Mouse (Mus musculus): ENCODE results near the gene Olfr1378. TPM values are rescaled to one million over a fixed set of nuclear protein-coding genes. Genes with fewer than 3 reads are reported as not detected.

Gene Olfr1378
- polyA plus RNA-seq, 1 experiment, result not detected

- Histone ChIP-seq H3K27ac (replicated peaks; ENCODE audit: low read depth, low read length) (no peak overlapping the region), H3K4me3 (ENCODE audit: insufficient read depth, low read depth, low read length) (no peak overlapping the region), H3K4me1 (ENCODE audit: control insufficient read depth, insufficient read depth, insufficient read length, low read length) (no peaks in the 10 kb centered on the region)
Observed at GRCm38 (mm10) chr11:51011821-51012220, 45.5 kb downstream of the Olfr1378 start.

GRCm38 (mm10) chr11:51013936-51014335 lies 47.6 kb downstream of the Olfr1378 start, which contains the start of gene Olfr54:
Gene Olfr54, plus strand, starts transcription at chr11:51014236.
- Histone ChIP-seq H3K4me3 (ENCODE audit: insufficient read depth, low read depth, low read length) (no peak within 1 kb of the TSS), H3K4me1 (ENCODE audit: control insufficient read depth, insufficient read depth, insufficient read length, low read length) (no peaks in the 10 kb centered on the region), H3K27ac (replicated peaks; ENCODE audit: low read depth, low read length) (no peak within 1 kb of the TSS)

DNA sequence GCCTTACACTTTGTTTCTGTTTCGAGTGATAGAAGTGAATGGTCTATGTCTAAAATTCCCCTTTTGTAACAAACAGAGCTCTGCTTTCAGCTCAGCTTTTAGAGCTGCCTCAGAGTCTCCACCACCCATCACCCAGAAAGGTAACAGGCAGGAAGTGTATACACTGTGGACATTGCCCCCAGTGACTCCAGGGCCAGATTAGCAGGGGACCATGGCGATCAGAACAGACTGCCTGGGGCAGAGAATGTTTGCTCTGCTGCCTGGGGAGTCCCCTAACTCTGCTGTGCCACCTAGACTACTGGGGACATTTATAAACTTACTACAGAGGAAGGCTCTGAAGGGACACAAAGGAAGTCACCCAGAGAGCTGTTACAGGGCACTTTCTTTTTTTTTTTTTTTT lies 50.0 kb downstream of the Olfr1378 start:
- Histone ChIP-seq H3K4me1 (ENCODE audit: control insufficient read depth, insufficient read depth, insufficient read length, low read length) (no peaks in the 10 kb centered on the region), H3K4me3 (ENCODE audit: insufficient read depth, low read depth, low read length) (no peak overlapping the region), H3K27ac (replicated peaks; ENCODE audit: low read depth, low read length) (no peak overlapping the region)

Other genes starting within 250 kb of the Olfr1378 start
- gene Zfp354c, start 138.8 kb upstream of the Olfr1378 start, polyA plus RNA-seq (2012; ENCODE audit: insufficient read depth, insufficient read length, missing spikeins), result 1.3 and 1.8 TPM in 2 replicates
- 0.71 and 1.1 TPM in 2 replicates for gene Zfp879, start 125.0 kb upstream of the Olfr1378 start, polyA plus RNA-seq (2012; ENCODE audit: insufficient read depth, insufficient read length, missing spikeins)
- gene Grm6, start 115.8 kb upstream of the Olfr1378 start, polyA plus RNA-seq (2012; ENCODE audit: insufficient read depth, insufficient read length, missing spikeins), result not detected in 2 replicates
- gene Zfp454, start 78.9 kb upstream of the Olfr1378 start, polyA plus RNA-seq (2012; ENCODE audit: insufficient read depth, insufficient read length, missing spikeins), result 0.75 and 1.6 TPM in 2 replicates
- 8.5 and 9.8 TPM in 2 replicates for gene Zfp2, start 50.4 kb upstream of the Olfr1378 start, polyA plus RNA-seq (2012; ENCODE audit: insufficient read depth, insufficient read length, missing spikeins)
- gene Zfp354b, start 34.9 kb upstream of the Olfr1378 start, polyA plus RNA-seq (2012; ENCODE audit: insufficient read depth, insufficient read length, missing spikeins), result 2.2 and 3.2 TPM in 2 replicates
- not detected in 2 replicates for gene 4933414I15Rik, start 22.8 kb upstream of the Olfr1378 start, polyA plus RNA-seq (2012; ENCODE audit: insufficient read depth, insufficient read length, missing spikeins)
- gene Prop1, start 12.8 kb upstream of the Olfr1378 start, polyA plus RNA-seq (2012; ENCODE audit: insufficient read depth, insufficient read length, missing spikeins), result not detected in 2 replicates
- not detected in 2 replicates for gene Olfr1377, start 15.4 kb downstream of the Olfr1378 start, polyA plus RNA-seq (2012; ENCODE audit: insufficient read depth, insufficient read length, missing spikeins)
- not detected in 2 replicates for gene Olfr51, start 37.1 kb downstream of the Olfr1378 start, polyA plus RNA-seq (2012; ENCODE audit: insufficient read depth, insufficient read length, missing spikeins)
- not detected in 2 replicates for gene Olfr54, start 47.7 kb downstream of the Olfr1378 start, polyA plus RNA-seq (2012; ENCODE audit: insufficient read depth, insufficient read length, missing spikeins)
- not detected in 2 replicates for gene Olfr1375, start 81.6 kb downstream of the Olfr1378 start, polyA plus RNA-seq (2012; ENCODE audit: insufficient read depth, insufficient read length, missing spikeins)
- 1.6 and 2.6 TPM in 2 replicates for gene Zfp354a, start 92.7 kb downstream of the Olfr1378 start, polyA plus RNA-seq (2012; ENCODE audit: insufficient read depth, insufficient read length, missing spikeins)

Measured in brown adipose tissue, adult 24 weeks (tissue).